Mouse (Mus musculus) adipocyte (in vitro differentiated cells): ENCODE results near the gene Pou2af1.

Source experiments
- DNase-seq: peaks from one replicate; pipeline ENCODE4 v3.0.0-alpha.2; 2016; ENCODE audit warnings: low spot score

Gene Pou2af1

DNA sequence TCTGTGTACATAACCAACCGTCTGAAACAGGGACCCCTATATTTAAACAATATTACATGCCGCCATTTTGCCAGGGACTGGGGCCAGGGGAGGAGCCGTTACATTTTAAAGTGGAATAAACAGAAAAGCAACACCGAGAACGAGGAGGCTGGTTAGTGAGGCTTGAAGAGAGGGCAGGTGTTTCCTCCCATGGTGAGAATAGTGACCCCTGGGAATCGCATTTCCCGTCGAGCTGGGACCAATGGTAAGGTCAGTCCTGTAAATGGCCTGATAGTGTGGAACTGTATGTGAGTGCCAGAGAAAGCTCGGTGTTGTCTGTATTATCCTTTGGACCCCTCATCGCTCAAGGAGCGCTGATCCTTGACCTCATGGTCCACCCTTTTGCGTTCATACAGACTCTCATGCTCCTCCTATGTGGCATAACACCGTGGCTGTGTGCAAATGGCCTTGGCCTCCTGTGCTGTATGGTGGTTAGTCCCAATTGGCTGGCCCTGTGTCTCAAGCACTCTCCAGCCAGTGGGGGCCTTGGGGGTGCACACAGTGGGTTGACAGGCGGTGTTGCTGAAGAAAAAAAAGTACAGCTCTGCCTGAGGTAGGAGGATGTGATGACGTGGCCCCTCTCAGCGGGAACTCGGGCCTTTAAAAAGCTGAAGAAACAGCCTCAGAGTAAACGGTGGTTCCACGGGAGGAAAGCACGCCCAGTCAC lies at the start of gene Pou2af1:
Pou2af1 (plus strand) TSS at position 686 of the 706 bp plus-strand sequence.
- DNase-seq = no peak

GRCm38 (mm10) chr9:51163989-51164388 lies 49.5 kb upstream of the Pou2af1 start:
- DNase-seq = no peak

DNA sequence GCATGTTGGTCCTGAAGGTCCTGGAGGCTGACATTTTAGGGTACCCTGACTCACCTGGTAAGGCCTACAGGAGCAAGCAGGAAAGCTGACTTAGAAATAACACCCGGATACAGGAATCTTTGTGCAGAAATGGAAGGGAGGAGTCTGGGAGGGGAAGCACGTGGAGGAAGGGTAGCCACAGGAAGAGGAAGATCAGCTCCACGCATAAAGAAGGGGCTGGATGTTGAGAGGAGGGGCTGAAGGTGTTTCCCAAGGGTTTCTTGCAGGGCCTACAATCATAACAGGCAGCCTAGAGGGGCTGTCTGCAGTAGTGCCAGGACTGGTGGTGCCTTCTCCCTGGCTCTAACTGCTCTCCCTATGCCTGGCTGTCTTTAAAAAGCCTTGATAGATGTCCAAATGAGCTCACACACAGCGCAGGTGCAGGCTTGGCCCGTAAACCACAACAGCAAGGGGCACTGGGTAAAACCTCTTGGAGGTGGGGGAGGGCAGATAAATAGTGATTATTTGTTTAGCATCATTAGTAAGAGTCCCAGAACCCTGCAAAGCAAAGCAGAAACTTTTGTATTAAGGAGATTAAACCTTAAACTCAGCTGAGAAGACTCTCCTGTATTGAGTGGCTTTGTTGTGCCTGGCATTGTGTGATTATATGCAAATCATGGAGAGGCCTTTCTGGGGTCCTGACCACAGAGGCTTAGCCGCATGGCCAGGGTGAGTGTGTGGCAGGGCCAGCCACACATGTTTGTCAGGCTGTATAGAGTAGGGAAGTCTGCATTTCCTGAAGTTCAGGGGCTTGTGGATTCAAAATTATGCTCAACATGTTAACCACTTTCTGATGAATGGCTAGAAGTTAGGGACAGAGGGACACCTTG lies 48.0 kb upstream of the Pou2af1 start, which contains the start of gene Gm32742:
Gm32742 (minus strand) TSS at position 206 of the 869 bp plus-strand sequence.
- DNase-seq = no peak

GRCm38 (mm10) chr9:51167954-51168353 lies 45.6 kb upstream of the Pou2af1 start:
- DNase-seq = no peak

GRCm38 (mm10) chr9:51168698-51169097 lies 44.8 kb upstream of the Pou2af1 start:
- no peak for DNase-seq

DNA sequence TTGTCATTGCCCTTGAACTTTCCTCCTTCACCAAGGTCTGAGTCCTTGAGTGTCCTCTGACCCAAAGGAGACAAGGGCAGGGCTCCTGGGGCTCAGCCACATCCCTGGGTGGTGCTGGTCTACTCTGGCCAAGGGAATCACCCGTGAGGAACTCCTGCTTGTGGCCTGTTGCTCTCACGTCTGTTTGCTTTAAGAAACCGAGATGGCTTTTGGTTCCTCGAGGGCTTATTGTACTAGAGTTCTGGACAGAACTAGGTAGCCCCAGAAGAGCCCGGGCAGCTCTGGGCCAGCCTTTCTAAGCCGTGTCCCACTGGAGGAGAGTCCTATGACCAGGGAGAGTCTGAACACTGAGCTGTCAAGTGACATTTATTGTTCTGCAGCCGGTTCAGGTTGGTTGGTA lies 44.4 kb upstream of the Pou2af1 start:
- no peak for DNase-seq

DNA sequence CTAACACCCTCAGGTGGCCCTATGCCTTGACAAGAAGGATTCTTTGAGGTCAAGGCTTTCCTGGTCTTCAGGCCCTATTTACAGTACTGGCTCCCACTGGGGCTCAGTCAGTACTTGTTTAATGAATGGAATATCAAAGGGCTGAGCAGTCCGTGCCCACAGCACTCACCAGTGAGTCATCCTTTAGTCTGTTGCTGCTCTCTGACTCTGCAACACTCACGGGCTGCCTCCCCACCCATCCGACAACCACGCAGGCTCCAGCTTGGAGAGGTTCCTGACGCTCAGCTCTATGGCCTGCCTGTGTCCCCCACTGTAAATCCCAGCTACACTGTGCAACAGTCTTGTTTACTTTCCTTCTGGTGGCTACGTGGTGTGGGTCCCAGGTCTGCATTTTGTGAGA lies 43.2 kb upstream of the Pou2af1 start:
- no peak for DNase-seq

GRCm38 (mm10) chr9:51174890-51175464 lies 38.5 kb upstream of the Pou2af1 start:
- DNase-seq = peak; percentile 34

DNA sequence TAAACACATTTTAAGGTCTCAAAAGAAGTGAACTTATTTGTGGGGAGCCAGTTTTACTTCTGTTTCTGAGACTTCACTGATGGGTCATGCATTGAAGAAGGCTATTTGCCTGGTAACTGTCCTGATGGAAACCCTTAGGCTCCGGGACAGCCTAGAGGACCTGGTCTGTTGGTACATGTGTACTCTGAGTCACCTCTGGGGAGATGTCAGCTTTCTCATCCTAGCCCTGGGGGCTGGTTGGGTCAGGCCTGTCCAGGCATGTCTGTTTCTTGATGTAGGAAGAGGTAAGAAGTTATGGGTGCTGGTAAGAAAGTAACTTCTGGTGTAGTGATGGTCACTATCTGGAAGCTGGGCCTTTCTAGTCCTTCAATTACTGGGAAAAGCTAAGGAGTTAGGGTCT lies 37.8 kb upstream of the Pou2af1 start:
- DNase-seq = no peak

- no peak for DNase-seq
Measured at GRCm38 (mm10) chr9:51178297-51178696, 35.2 kb upstream of the Pou2af1 start.

DNA sequence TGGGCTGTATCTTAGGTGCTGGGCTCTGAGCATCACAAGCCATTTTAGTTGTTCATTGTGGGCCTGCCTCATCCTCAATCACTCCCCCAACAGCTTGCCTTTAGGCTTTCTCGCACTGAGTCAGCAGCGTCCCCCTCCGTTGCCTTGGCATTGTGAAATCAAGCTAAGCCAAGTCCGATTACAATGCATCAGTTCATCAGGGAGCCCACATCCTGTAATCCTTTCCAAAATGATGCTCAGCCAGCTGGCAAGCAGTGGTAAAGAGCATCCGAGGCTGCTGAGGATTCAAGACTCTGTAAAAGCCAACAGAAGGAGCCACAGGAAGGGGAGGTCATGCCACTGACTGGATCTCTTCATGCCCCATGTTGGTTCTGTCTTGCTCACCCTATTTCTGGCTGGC lies 32.9 kb upstream of the Pou2af1 start:
- peak; percentile 29 for DNase-seq

DNA sequence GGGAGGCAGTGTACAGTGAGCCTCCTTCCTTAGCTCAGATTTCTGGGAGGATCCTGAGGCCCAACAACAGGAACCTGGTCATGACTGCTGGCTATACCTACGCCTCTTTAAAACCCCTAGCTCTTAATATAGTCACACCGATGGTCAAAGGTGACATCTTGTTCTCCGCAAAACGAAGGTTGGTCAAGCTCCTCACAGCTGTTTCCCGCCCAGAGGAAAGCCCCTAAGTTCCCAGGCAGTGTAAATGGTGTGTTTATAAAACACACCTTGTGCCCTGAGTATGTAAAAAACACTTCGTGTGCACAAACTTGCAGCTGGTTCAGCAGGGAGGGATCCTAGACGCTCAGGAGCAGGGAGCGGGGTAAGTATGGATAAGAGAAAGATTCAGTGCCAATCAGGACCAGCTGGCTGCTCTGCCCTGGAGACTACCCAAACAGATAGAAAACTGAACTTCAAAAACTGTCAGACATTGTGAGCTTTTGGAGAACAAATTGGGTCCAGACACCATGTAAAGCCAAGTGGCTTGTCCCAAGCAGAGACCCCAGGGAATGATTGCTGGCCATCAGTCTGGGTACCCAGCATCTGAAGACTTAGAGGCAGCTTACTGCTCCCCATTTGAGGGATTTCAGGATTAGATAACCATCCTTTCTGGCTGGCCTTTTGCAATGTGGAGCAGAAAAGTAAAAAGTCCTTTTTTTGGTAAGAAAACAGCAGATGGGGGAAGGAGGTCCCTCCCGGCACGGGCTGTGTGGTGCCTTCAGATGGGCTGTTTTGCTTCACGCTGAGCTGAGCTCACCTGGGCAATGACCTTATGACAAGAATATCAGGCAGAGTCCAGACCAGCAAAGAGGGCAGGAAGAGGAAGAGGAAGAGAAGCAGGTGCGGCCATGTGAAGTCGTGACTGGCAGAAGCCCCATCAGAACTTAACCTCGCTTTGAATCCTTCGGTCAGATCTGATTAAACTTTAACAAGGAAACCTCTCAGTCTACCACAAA lies 30.5 kb upstream of the Pou2af1 start:
- DNase-seq = no peak

DNA sequence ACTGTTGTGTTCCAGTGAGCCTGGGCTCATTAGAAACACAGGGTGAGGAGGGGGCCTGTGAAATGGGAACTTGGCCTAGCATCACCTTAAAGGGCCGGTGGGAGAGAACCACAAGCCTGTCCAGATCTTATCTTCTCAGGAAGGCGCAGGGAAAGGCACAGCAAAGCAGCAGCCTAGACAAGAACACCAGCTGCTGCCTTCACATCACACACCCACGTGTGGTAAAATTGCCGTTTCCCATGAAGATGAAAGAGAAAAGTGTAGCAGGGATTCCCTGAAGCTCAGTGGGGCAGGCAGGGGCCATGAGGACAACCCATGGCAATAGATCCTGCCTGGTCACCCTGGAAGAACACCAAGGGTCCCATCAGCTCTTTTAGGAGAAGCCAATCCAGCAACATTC lies 28.1 kb upstream of the Pou2af1 start:
- no peak for DNase-seq

GRCm38 (mm10) chr9:51185871-51186270 lies 27.6 kb upstream of the Pou2af1 start:
- no peak for DNase-seq

DNA sequence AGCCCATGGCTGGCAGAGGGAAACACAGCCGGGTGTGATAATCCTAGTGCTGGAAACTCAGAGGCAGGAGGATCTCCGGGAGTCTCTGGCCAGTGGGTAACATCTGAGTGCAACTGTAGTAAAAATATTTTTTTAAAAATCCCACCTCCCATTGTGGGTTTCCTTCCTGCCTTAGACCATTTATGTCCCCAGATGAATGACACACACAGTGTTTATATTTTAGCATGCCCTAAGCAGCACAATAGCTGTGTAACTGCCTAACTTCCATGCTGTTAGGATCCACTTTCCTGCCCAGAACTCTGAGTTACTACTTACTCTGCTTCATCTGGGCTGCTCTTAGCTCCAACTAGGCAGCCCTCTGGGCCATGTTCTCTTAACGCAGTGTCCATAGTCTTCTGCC lies 22.9 kb upstream of the Pou2af1 start:
- DNase-seq = no peak

DNA sequence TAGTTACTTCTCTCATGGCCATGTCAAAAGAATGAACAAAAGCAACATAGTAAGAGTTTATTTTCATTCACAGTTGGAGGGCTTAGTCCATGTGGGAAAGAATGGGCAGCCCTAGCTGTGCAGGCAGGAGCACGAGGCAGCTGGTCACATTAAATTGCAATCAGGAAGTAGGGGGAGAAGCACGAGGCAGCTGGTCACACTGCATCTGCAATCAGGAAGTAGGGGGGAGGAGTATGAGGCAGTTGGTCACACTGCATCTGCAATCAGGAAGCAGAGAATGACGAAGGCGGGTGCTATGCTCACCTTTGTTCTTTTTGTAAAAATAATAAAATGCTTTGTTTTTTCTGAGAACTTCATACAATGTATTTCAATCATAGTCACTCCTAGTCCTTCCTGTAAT lies 18.7 kb upstream of the Pou2af1 start:
- DNase-seq = no peak

GRCm38 (mm10) chr9:51208974-51209332 lies 4.6 kb upstream of the Pou2af1 start:
- DNase-seq = no peak

DNA sequence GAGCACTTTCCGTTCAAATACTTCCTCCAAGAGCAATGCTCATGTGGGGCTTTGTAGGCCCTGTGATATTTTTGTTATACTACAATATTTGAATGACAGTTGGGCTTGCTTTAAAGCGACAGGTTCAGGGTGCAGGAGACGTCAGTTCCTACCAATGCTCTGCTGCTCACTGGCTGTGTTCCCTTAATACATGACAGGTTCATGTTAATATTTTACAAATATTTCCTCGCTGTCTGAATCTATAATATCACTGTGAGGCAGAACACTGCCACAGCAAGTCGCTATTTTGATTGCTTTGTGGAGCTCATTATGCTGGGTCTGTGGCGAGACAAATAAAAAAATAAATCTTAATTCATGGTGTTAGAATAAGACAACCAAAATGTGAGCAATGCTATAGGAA lies 2.3 kb upstream of the Pou2af1 start:
- DNase-seq = no peak

GRCm38 (mm10) chr9:51213729-51214237 lies 275 bp downstream of the Pou2af1 start:
- DNase-seq = no peak

- peak; percentile 80 for DNase-seq
Measured at GRCm38 (mm10) chr9:51215311-51215710, 1.8 kb downstream of the Pou2af1 start.

DNA sequence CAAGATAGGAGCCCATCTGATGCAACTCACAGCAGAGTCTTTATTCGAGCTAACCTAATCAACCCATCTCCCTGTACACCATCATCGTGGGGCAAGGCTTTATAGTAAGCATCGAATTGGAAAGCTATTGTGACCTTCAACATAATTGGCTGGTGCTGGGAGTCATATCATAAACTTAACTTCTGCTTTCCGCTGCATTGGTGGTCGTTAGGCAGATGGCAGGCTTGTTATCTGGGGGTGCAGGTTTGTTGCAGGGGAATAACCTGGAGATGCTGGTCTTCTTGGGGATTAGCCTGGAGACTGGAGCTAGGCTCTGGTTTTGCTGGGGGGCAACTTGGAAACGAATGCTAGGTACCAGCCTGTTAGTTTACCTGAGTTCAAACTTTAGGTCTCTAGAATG lies 2.4 kb downstream of the Pou2af1 start:
- no peak for DNase-seq
